Mouse (Mus musculus): Measurements from ENCODE around the gene Eif1. TPM values are rescaled to one million over a fixed set of nuclear protein-coding genes. Genes with fewer than 3 reads are reported as not detected.
"Not testable (repeated sequence)": the region's sequence is repeated elsewhere in the genome, so short reads cannot be mapped to it uniquely, and the experiment has no call there.

The Eif1 gene
- total RNA-seq, 1 experiment, result 322 TPM

GRCm38 (mm10) chr11:100300293-100300692 lies 19.4 kb upstream of the Eif1 start:
- H3K9me3 ChIP-seq (ENCODE audit: control insufficient read depth, insufficient read depth, low read depth, low read length), result no peaks in the 10 kb centered on the region
- no peaks in the 10 kb centered on the region for H3K36me3 ChIP-seq (ENCODE audit: control insufficient read depth, insufficient read depth, low read length, poor library complexity, severe bottlenecking)
- in situ Hi-C loops (cut with MboI; ENCODE audit: low sequenced_read_pairs in 2 of 2, unreplicated experiment in 2 of 2), result no loop called here
- TF ChIP-seq ZNF384 (IDR thresholded peaks at IDR 0.05; ENCODE audit: low read depth, low read length) (no peak), MAFK (IDR thresholded peaks at IDR 0.05; ENCODE audit: insufficient read depth, low read depth, low read length) (no peak), HCFC1 (IDR thresholded peaks at IDR 0.05; ENCODE audit: borderline replicate concordance, insufficient read depth, low read length) (no peak), ZC3H11A (IDR thresholded peaks at IDR 0.05; ENCODE audit: borderline replicate concordance, low read depth, low read length) (peak; percentile 56; the same call in 1 of the 2 replicates)
- no peak overlapping the region for H3K4me3 ChIP-seq (ENCODE audit: insufficient read depth in 1 of 2, low read depth in 1 of 2, low read length in 2 of 2, poor library complexity in 1 of 2, severe bottlenecking in 1 of 2)
- H3K4me1 ChIP-seq (ENCODE audit: control insufficient read depth in 2 of 2, insufficient read depth in 2 of 2, low read length in 2 of 2, poor library complexity in 1 of 2), result peaks cover 0 to 1% of the 10 kb centered on the region in 2 experiments; a peak in 2 of 4 replicates
- no peak overlapping the region for H3K9ac ChIP-seq (ENCODE audit: insufficient read depth, low read depth, low read length, poor library complexity, severe bottlenecking)
- no peak overlapping the region for H3K27ac ChIP-seq (ENCODE audit: insufficient read depth, low read depth, low read length, poor library complexity, severe bottlenecking)
- no peak for DNase-seq (ENCODE audit: low read depth, low spot score)

- H3K4me3 ChIP-seq (ENCODE audit: insufficient read depth in 1 of 2, low read depth in 1 of 2, low read length in 2 of 2, poor library complexity in 1 of 2, severe bottlenecking in 1 of 2), result no peak overlapping the region
- TF ChIP-seq CHD2 (IDR thresholded peaks at IDR 0.05; ENCODE audit: low read depth, low read length), result no peak
- TF ChIP-seq MAFK (IDR thresholded peaks at IDR 0.05; ENCODE audit: insufficient read depth, low read depth, low read length), result no peak
- no peak for TF ChIP-seq ZNF384 (IDR thresholded peaks at IDR 0.05; ENCODE audit: low read depth, low read length)
- TF ChIP-seq HCFC1 (IDR thresholded peaks at IDR 0.05; ENCODE audit: borderline replicate concordance, insufficient read depth, low read length), result no peak
- TF ChIP-seq ZC3H11A (IDR thresholded peaks at IDR 0.05; ENCODE audit: borderline replicate concordance, low read depth, low read length), result no peak
- DNase-seq (ENCODE audit: low read depth, low spot score), result no peak
- peaks cover 0 to 4% of the 10 kb centered on the region in 2 experiments; a peak in 2 of 4 replicates for H3K4me1 ChIP-seq (ENCODE audit: control insufficient read depth in 2 of 2, insufficient read depth in 2 of 2, low read length in 2 of 2, poor library complexity in 1 of 2)
- no peak overlapping the region for H3K9ac ChIP-seq (ENCODE audit: insufficient read depth, low read depth, low read length, poor library complexity, severe bottlenecking)
- in situ Hi-C loops (cut with MboI; ENCODE audit: low sequenced_read_pairs in 2 of 2, unreplicated experiment in 2 of 2), result no loop called here
- H3K27ac ChIP-seq (ENCODE audit: insufficient read depth, low read depth, low read length, poor library complexity, severe bottlenecking), result no peak overlapping the region
- no peaks in the 10 kb centered on the region for H3K36me3 ChIP-seq (ENCODE audit: control insufficient read depth, insufficient read depth, low read length, poor library complexity, severe bottlenecking)
- no peaks in the 10 kb centered on the region for H3K9me3 ChIP-seq (ENCODE audit: control insufficient read depth, insufficient read depth, low read depth, low read length)
Measured at GRCm38 (mm10) chr11:100301292-100301691, 18.4 kb upstream of the Eif1 start.

GRCm38 (mm10) chr11:100307900-100308299 lies 11.8 kb upstream of the Eif1 start:
- DNase-seq (ENCODE audit: low read depth, low spot score), result no peak
- Histone ChIP-seq H3K9ac (ENCODE audit: insufficient read depth, low read depth, low read length, poor library complexity, severe bottlenecking) (no peak overlapping the region), H3K36me3 (ENCODE audit: control insufficient read depth, insufficient read depth, low read length, poor library complexity, severe bottlenecking) (no peaks in the 10 kb centered on the region), H3K4me3 (ENCODE audit: insufficient read depth in 1 of 2, low read depth in 1 of 2, low read length in 2 of 2, poor library complexity in 1 of 2, severe bottlenecking in 1 of 2) (no peak overlapping the region), H3K9me3 (ENCODE audit: control insufficient read depth, insufficient read depth, low read depth, low read length) (no peaks in the 10 kb centered on the region), H3K4me1 (ENCODE audit: control insufficient read depth in 2 of 2, insufficient read depth in 2 of 2, low read length in 2 of 2, poor library complexity in 1 of 2) (peaks cover 0 to 11% of the 10 kb centered on the region in 2 experiments; a peak in 3 of 4 replicates), H3K27ac (ENCODE audit: insufficient read depth, low read depth, low read length, poor library complexity, severe bottlenecking) (peak overlapping the region; percentile 42; the same call in 1 of the 2 replicates)
- in situ Hi-C loops (cut with MboI; ENCODE audit: low sequenced_read_pairs in 2 of 2, unreplicated experiment in 2 of 2), result no loop called here
- TF ChIP-seq ZNF384 (IDR thresholded peaks at IDR 0.05; ENCODE audit: low read depth, low read length) (peak; percentile 52; the same call in 1 of the 2 replicates), MAFK (IDR thresholded peaks at IDR 0.05; ENCODE audit: insufficient read depth, low read depth, low read length) (no peak)

GRCm38 (mm10) chr11:100308672-100309071 lies 11.0 kb upstream of the Eif1 start:
- H3K9me3 ChIP-seq (ENCODE audit: control insufficient read depth, insufficient read depth, low read depth, low read length); H3K36me3 ChIP-seq (ENCODE audit: control insufficient read depth, insufficient read depth, low read length, poor library complexity, severe bottlenecking); H3K4me3 ChIP-seq (ENCODE audit: insufficient read depth in 1 of 2, low read depth in 1 of 2, low read length in 2 of 2, poor library complexity in 1 of 2, severe bottlenecking in 1 of 2); H3K27ac ChIP-seq (ENCODE audit: insufficient read depth, low read depth, low read length, poor library complexity, severe bottlenecking); DNase-seq (ENCODE audit: low read depth, low spot score); H3K9ac ChIP-seq (ENCODE audit: insufficient read depth, low read depth, low read length, poor library complexity, severe bottlenecking); in situ Hi-C loops (cut with MboI; ENCODE audit: low sequenced_read_pairs in 2 of 2, unreplicated experiment in 2 of 2): not testable (repeated sequence)
- TF ChIP-seq ZNF384 (IDR thresholded peaks at IDR 0.05; ENCODE audit: low read depth, low read length), result peak; percentile 76; the same call in 1 of the 2 replicates
- peaks cover 0 to 15% of the 10 kb centered on the region in 2 experiments; a peak in 3 of 4 replicates for H3K4me1 ChIP-seq (ENCODE audit: control insufficient read depth in 2 of 2, insufficient read depth in 2 of 2, low read length in 2 of 2, poor library complexity in 1 of 2)

- in situ Hi-C loops (cut with MboI; ENCODE audit: low sequenced_read_pairs in 2 of 2, unreplicated experiment in 2 of 2), result no loop called here
- no peak for DNase-seq (ENCODE audit: low read depth, low spot score)
- Histone ChIP-seq H3K4me1 (ENCODE audit: control insufficient read depth in 2 of 2, insufficient read depth in 2 of 2, low read length in 2 of 2, poor library complexity in 1 of 2) (peaks cover 5 to 25% of the 10 kb centered on the region in 2 experiments), H3K27ac (ENCODE audit: insufficient read depth, low read depth, low read length, poor library complexity, severe bottlenecking) (no peak overlapping the region), H3K9me3 (ENCODE audit: control insufficient read depth, insufficient read depth, low read depth, low read length) (no peaks in the 10 kb centered on the region), H3K9ac (ENCODE audit: insufficient read depth, low read depth, low read length, poor library complexity, severe bottlenecking) (no peak overlapping the region), H3K36me3 (ENCODE audit: control insufficient read depth, insufficient read depth, low read length, poor library complexity, severe bottlenecking) (no peaks in the 10 kb centered on the region), H3K4me3 (ENCODE audit: insufficient read depth in 1 of 2, low read depth in 1 of 2, low read length in 2 of 2, poor library complexity in 1 of 2, severe bottlenecking in 1 of 2) (no peak overlapping the region)
- no peak for TF ChIP-seq ZNF384 (IDR thresholded peaks at IDR 0.05; ENCODE audit: low read depth, low read length)
- TF ChIP-seq ZC3H11A (IDR thresholded peaks at IDR 0.05; ENCODE audit: borderline replicate concordance, low read depth, low read length), result no peak
- TF ChIP-seq HCFC1 (IDR thresholded peaks at IDR 0.05; ENCODE audit: borderline replicate concordance, insufficient read depth, low read length), result no peak
Measured at GRCm38 (mm10) chr11:100311656-100312055, 8.0 kb upstream of the Eif1 start.

Data from ES-E14 (cell line).